In genomic region chr19:40659651-40660478, GRCm38 (mm10) we compare ENCODE assay signal across 8 mouse cellular contexts. TPM values are rescaled to one million over a fixed set of nuclear protein-coding genes. Genes with fewer than 3 reads are reported as not detected.
A peak's percentile ranks its signal among the peaks of the same experiment; 100 is the strongest.
DNase-seq lines count a peak whose midpoint lies in the region; ATAC-seq and TF ChIP-seq lines count a peak whose summit lies in the region.

No protein-coding gene starts in this region.

- peaks cover 22% of the 10 kb centered on the region for H3K4me1 ChIP-seq in forebrain, embryonic 16.5 days (replicated peaks; ENCODE audit: control insufficient read depth, insufficient read depth, low read length)
- 0 out of 2 replicates have a peak, but pooled peaks cover 10% of the 10 kb centered on the region for H3K4me1 ChIP-seq in hindbrain, postnatal 0 days (ENCODE audit: insufficient read depth, low read length)
- H3K4me1 ChIP-seq in liver, postnatal 0 days (ENCODE audit: insufficient read depth) = peaks cover 19% of the 10 kb centered on the region
- H3K4me1 ChIP-seq in neural tube, embryonic 13.5 days (replicated peaks) = peaks cover 50% of the 10 kb centered on the region

- H3K9ac ChIP-seq in forebrain, embryonic 16.5 days (replicated peaks; ENCODE audit: low read depth, low read length) = peak overlapping the region; percentile 60
- peak overlapping the region; percentile 51 for H3K9ac ChIP-seq in hindbrain, postnatal 0 days (replicated peaks; ENCODE audit: low read length)
- H3K9ac ChIP-seq in liver, postnatal 0 days (replicated peaks) = peak overlapping the region; percentile 63
- peak overlapping the region; percentile 74 for H3K9ac ChIP-seq in neural tube, embryonic 13.5 days

- peak; percentile 34 for DNase-seq in layer of hippocampus, adult 9-11 months
- no peak for DNase-seq in layer of hippocampus, adult 11-12 months (ENCODE audit: low spot score)
- DNase-seq in T-cell, adult 2 months (ENCODE audit: low spot score) = peak; percentile 10
- DNase-seq in hindbrain, postnatal 0 days (ENCODE audit: low spot score) = peak; percentile 53
- no peak for DNase-seq in liver, postnatal 0 days

- H3K9me3 ChIP-seq in forebrain, embryonic 16.5 days (ENCODE audit: control insufficient read depth, low read length) = no peaks in the 10 kb centered on the region
- no peaks in the 10 kb centered on the region for H3K9me3 ChIP-seq in hindbrain, postnatal 0 days (ENCODE audit: low read length)
- H3K9me3 ChIP-seq in liver, postnatal 0 days (ENCODE audit: low read length) = no peaks in the 10 kb centered on the region
- no peaks in the 10 kb centered on the region for H3K9me3 ChIP-seq in neural tube, embryonic 13.5 days

- TF ChIP-seq CTCF in hindbrain, postnatal 0 days (IDR thresholded peaks at IDR 0.05; ENCODE audit: low read depth) = peak; percentile 16; the same call in 1 of the 2 replicates
- no peak for TF ChIP-seq CTCF in liver, postnatal 0 days (IDR thresholded peaks at IDR 0.05; ENCODE audit: low read depth)

- ATAC-seq in forebrain, embryonic 16.5 days = peak; percentile 92
- peak; percentile 91 for ATAC-seq in hindbrain, postnatal 0 days
- ATAC-seq in liver, postnatal 0 days = peak; percentile 41
- peak; percentile 72 for ATAC-seq in neural tube, embryonic 13.5 days (ENCODE audit: low read depth)
- ATAC-seq in cerebellum, adult (ENCODE audit: insufficient number of reproducible peaks, low FRiP score, low TSS enrichment) = no peak

- H3K27ac ChIP-seq in forebrain, embryonic 16.5 days (ENCODE audit: low read length) = peak overlapping the region; percentile 83
- H3K27ac ChIP-seq in hindbrain, postnatal 0 days = peak overlapping the region; percentile 77
- peak overlapping the region; percentile 78 for H3K27ac ChIP-seq in liver, postnatal 0 days (ENCODE audit: low read depth)
- peak overlapping the region; percentile 85 for H3K27ac ChIP-seq in neural tube, embryonic 13.5 days (replicated peaks)

- no peak for TF ChIP-seq EP300 in liver, postnatal 0 days (IDR thresholded peaks at IDR 0.05; ENCODE audit: low read depth)

- H3K4me3 ChIP-seq in forebrain, embryonic 16.5 days (replicated peaks; ENCODE audit: low read length) = peak overlapping the region; percentile 45
- H3K4me3 ChIP-seq in hindbrain, postnatal 0 days (ENCODE audit: low read length) = peak overlapping the region; percentile 34
- peak overlapping the region; percentile 48 for H3K4me3 ChIP-seq in liver, postnatal 0 days (ENCODE audit: low read depth, low read length)
- peak overlapping the region; percentile 42 for H3K4me3 ChIP-seq in neural tube, embryonic 13.5 days

- WGBS in forebrain, embryonic 16.5 days = under 1% methylated on average over 16 of the region's 16 CpGs
- under 1% methylated on average over 16 of the region's 16 CpGs for WGBS in hindbrain, postnatal 0 days
- WGBS in liver, postnatal 0 days (ENCODE audit: insufficient replicate concordance) = under 1% methylated on average over 16 of the region's 16 CpGs
- WGBS in neural tube, embryonic 13.5 days = under 1% methylated on average over 16 of the region's 16 CpGs

- peak overlapping the region; percentile 61 for H3K4me2 ChIP-seq in forebrain, embryonic 16.5 days (ENCODE audit: low read length)
- H3K4me2 ChIP-seq in hindbrain, postnatal 0 days (ENCODE audit: low read depth, low read length) = peak overlapping the region; percentile 63
- H3K4me2 ChIP-seq in liver, postnatal 0 days (ENCODE audit: low read depth, low read length) = peak overlapping the region; percentile 72
- H3K4me2 ChIP-seq in neural tube, embryonic 13.5 days = peak overlapping the region; percentile 65

- no peaks in the 10 kb centered on the region for H3K27me3 ChIP-seq in forebrain, embryonic 16.5 days (replicated peaks; ENCODE audit: control insufficient read depth, insufficient read depth, low read length)
- no peaks in the 10 kb centered on the region for H3K27me3 ChIP-seq in hindbrain, postnatal 0 days (ENCODE audit: insufficient read depth, low read length)
- H3K27me3 ChIP-seq in liver, postnatal 0 days (ENCODE audit: insufficient read depth, low read length) = 0 out of 2 replicates have a peak, but pooled peaks cover 2% of the 10 kb centered on the region
- H3K27me3 ChIP-seq in neural tube, embryonic 13.5 days = no peaks in the 10 kb centered on the region

- no peaks in the 10 kb centered on the region for H3K36me3 ChIP-seq in forebrain, embryonic 16.5 days (ENCODE audit: control insufficient read depth, insufficient read depth)
- no peaks in the 10 kb centered on the region for H3K36me3 ChIP-seq in hindbrain, postnatal 0 days (ENCODE audit: insufficient read depth, low read length)
- H3K36me3 ChIP-seq in liver, postnatal 0 days (replicated peaks; ENCODE audit: insufficient read depth, low read length) = no peaks in the 10 kb centered on the region
- no peaks in the 10 kb centered on the region for H3K36me3 ChIP-seq in neural tube, embryonic 13.5 days

RNA-seq across cellular contexts. Expression of gene Entpd1, which starts 47.7 kb away (rescaled TPM):
- 7.8 and 8.5 TPM in 2 replicates for polyA plus RNA-seq in forebrain, embryonic 16.5 days (2015; fragmentation: Nextera tagmentation; extraction: Ambion mirVana)
- total RNA-seq in hindbrain, postnatal 0 days (2014; rRNA removed) = 8.2 and 12.4 TPM in 2 replicates
- 6.9 and 7.2 TPM in 2 replicates for polyA plus RNA-seq in hindbrain, postnatal 0 days (2015; fragmentation: Nextera tagmentation; extraction: Ambion mirVana)
- 5.1 and 5.7 TPM in 2 replicates for polyA plus RNA-seq in liver, postnatal 0 days (2015; fragmentation: Nextera tagmentation; extraction: Ambion mirVana)
- polyA plus RNA-seq in neural tube, embryonic 13.5 days (2015; fragmentation: Nextera tagmentation; extraction: Ambion mirVana) = 8.1 and 10.7 TPM in 2 replicates

RNA-seq across cellular contexts. Expression of gene Tctn3, which starts 47.8 kb away (rescaled TPM):
- 13.3 and 14.2 TPM in 2 replicates for polyA plus RNA-seq in forebrain, embryonic 16.5 days (2015; fragmentation: Nextera tagmentation; extraction: Ambion mirVana)
- total RNA-seq in hindbrain, postnatal 0 days (2014; rRNA removed) = 32.9 and 39.4 TPM in 2 replicates
- 13.6 and 14.4 TPM in 2 replicates for polyA plus RNA-seq in hindbrain, postnatal 0 days (2015; fragmentation: Nextera tagmentation; extraction: Ambion mirVana)
- polyA plus RNA-seq in liver, postnatal 0 days (2015; fragmentation: Nextera tagmentation; extraction: Ambion mirVana) = 1.7 and 1.8 TPM in 2 replicates
- 8.2 and 10.6 TPM in 2 replicates for polyA plus RNA-seq in neural tube, embryonic 13.5 days (2015; fragmentation: Nextera tagmentation; extraction: Ambion mirVana)

Comparison
In these comparisons a context has a peak if more than half of its experiments do, and no peak if none do; other contexts are left out.
1. DNase-seq: peak in layer of hippocampus, adult 9-11 months (single experiment), T-cell, adult 2 months (single experiment) and hindbrain, postnatal 0 days (single experiment); none in layer of hippocampus, adult 11-12 months (single experiment) and liver, postnatal 0 days (single experiment).
2. Peak in every context shown above with its lines, with median percentiles within 50 percentile points of each other: H3K27ac ChIP-seq, H3K4me2 ChIP-seq, H3K4me3 ChIP-seq and H3K9ac ChIP-seq.